In the genomic region with DNA sequence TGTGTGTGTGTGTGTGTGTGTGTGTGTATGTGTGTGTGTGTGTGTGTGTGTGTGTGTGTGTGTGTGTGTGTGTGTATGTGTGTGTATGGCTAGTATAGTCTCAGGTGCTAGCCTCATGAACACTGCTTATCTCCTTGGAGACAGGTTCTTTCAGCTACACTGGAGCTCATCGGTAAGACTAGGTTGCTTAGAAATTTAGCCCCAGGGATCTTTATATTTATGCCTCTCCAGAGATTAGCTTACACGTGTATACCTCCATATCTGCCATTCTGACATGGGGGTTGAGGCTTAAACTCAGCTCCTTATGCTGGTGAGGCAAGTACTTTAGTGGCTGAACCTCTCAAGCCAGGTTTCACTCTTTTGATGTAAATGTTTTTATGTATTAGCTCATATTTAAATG, we compare ENCODE assay signal across 18 mouse cellular contexts.
"Had no signal": no experiment of that assay in that cellular context is flagged by ENCODE, and none has a peak within 500 bp of the region (broad histone marks: within the 10 kb centered on the region; RNA-seq: fewer than 3 reads in every experiment).

No protein-coding gene starts in this region.

- H3K27ac ChIP-seq: liver, embryonic 15.5 days; lung, embryonic 15.5 days; macrophage; midbrain, embryonic 15.5 days; neural tube, embryonic 12.5 days; stomach, embryonic 15.5 days; stomach, postnatal 0 days had no signal

- H3K4me2 ChIP-seq: liver, embryonic 15.5 days; lung, embryonic 15.5 days; midbrain, embryonic 11.5 days; midbrain, embryonic 15.5 days; neural tube, embryonic 12.5 days; stomach, embryonic 15.5 days had no signal

- H3K9ac ChIP-seq: liver, embryonic 15.5 days; liver, postnatal 0 days; lung, embryonic 15.5 days; midbrain, embryonic 15.5 days; neural tube, embryonic 12.5 days; stomach, embryonic 15.5 days had no signal

- H3K36me3 ChIP-seq: liver, embryonic 15.5 days; lung, embryonic 15.5 days; midbrain, embryonic 15.5 days; neural tube, embryonic 12.5 days; stomach, embryonic 15.5 days had no signal

- H3K27me3 ChIP-seq: liver, embryonic 15.5 days; lung, embryonic 15.5 days; megakaryocyte, embryonic 14.5 days; midbrain, embryonic 15.5 days; neural tube, embryonic 12.5 days; stomach, embryonic 15.5 days had no signal

- H3K4me3 ChIP-seq: liver, embryonic 15.5 days; lung, embryonic 15.5 days; megakaryocyte, embryonic 14.5 days; midbrain, embryonic 15.5 days; neural tube, embryonic 12.5 days; stomach, embryonic 15.5 days had no signal

- H3K9me3 ChIP-seq: liver, embryonic 15.5 days; lung, embryonic 15.5 days; megakaryocyte, embryonic 14.5 days; midbrain, embryonic 15.5 days; neural tube, embryonic 12.5 days; stomach, embryonic 15.5 days had no signal

- H3K4me1 ChIP-seq: liver, embryonic 15.5 days; lung, embryonic 15.5 days; midbrain, embryonic 15.5 days; neural tube, embryonic 12.5 days; stomach, embryonic 15.5 days had no signal

- ATAC-seq: liver, postnatal 0 days; lung, postnatal 0 days; midbrain, embryonic 15.5 days had no signal

- DNase-seq: liver, postnatal 0 days; lung, adult 2 months; lung, postnatal 14 days; lung, postnatal 36 days; right cerebral cortex, postnatal 14 days; thymus, adult 2 months; thymus, postnatal 25 days; thymus, postnatal 4 days had no signal
